Mouse (Mus musculus) ES-Bruce4 (cell line): ENCODE measurements around the gene Klhl25. TPM values are rescaled to one million over a fixed set of nuclear protein-coding genes. Genes with fewer than 3 reads are reported as not detected.
"Not testable (repeated sequence)": the region's sequence is repeated elsewhere in the genome, so short reads cannot be mapped to it uniquely, and the experiment has no call there.

Experiments used
- H3K27ac ChIP-seq: 2 replicates; pipeline ENCODE4 v1.5.1; 2012; ENCODE audit warnings: low read length, inconsistent platforms; ENCODE audit not compliant: insufficient read depth
- H3K27me3 ChIP-seq: 2 replicates; pipeline ENCODE4 v1.6.1; 2012; ENCODE audit warnings: mild to moderate bottlenecking, low read length, inconsistent platforms; ENCODE audit not compliant: control insufficient read depth, poor library complexity, insufficient read depth, severe bottlenecking
- H3K36me3 ChIP-seq: 2 replicates; pipeline ENCODE4 v1.6.1; 2012; ENCODE audit warnings: inconsistent platforms, mild to moderate bottlenecking, low read length, moderate library complexity; ENCODE audit not compliant: control insufficient read depth, poor library complexity, insufficient read depth, severe bottlenecking
- H3K4me1 ChIP-seq: one replicate; pipeline ENCODE4 v1.8.1; 2011; ENCODE audit warnings: low read length; ENCODE audit not compliant: control insufficient read depth, insufficient read depth
- H3K4me3 ChIP-seq: 2 replicates; pipeline ENCODE4 v1.5.1; 2011; ENCODE audit warnings: low read depth, mild to moderate bottlenecking, low read length
- H3K9ac ChIP-seq: 2 replicates; pipeline ENCODE4 v1.6.1; 2012; ENCODE audit warnings: low read depth, mild to moderate bottlenecking, inconsistent platforms; ENCODE audit not compliant: poor library complexity, severe bottlenecking
- H3K9me3 ChIP-seq: replicated peaks from 2 replicates; pipeline ENCODE4 v1.6.1; 2012; ENCODE audit warnings: mild to moderate bottlenecking, low read length, inconsistent platforms; ENCODE audit not compliant: control insufficient read depth, poor library complexity, insufficient read depth, severe bottlenecking
- CTCF ChIP-seq: IDR thresholded peaks from one replicate; pipeline ENCODE4 v1.8.1; 2011; ENCODE audit warnings: low read depth, low read length
- EP300 ChIP-seq: IDR thresholded peaks from 2 replicates; pipeline ENCODE4 v1.6.1; 2011; ENCODE audit warnings: low read depth, low read length; ENCODE audit not compliant: insufficient read depth
- POLR2A ChIP-seq: IDR thresholded peaks from one replicate; pipeline ENCODE4 v1.8.1; 2011; ENCODE audit warnings: low read length; ENCODE audit not compliant: insufficient read depth
- polyA plus RNA-seq: library from polyadenylated mRNA; stranded (reverse); fragments of >200 nt; gene quantifications from 2 replicates; pipeline ENCODE4 v1.2.4, GENCODE M21; 2011; ENCODE audit warnings: low read depth; ENCODE audit not compliant: missing spikeins, insufficient read depth, insufficient read length

Klhl25 gene
- polyA plus RNA-seq, 1 experiment, result 10.9 TPM

DNA sequence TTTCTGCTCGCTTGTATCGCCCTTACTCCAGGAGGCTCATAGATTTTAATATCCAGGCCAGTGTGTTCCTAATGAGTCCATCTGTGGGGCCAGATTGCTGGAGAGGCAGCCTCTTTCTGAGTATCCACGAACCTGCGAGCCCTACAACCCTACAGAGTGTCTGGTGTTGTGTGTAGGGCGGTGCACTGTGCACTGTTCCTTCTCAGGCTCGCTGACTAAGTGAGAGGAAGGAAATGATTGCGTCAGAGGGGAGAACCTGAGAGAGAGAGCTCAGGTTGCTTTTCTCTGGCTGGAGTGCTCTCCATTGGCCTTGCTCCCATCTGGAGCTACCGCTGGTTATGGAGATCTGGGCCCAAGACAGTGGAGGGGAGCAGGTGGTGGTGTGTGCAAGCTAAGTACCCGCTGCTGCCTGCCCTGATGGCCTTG is 11.7 kb downstream of the Klhl25 start:
- Histone ChIP-seq H3K27me3 (no peaks in the 10 kb centered on the region), H3K36me3 (no peaks in the 10 kb centered on the region), H3K9me3 (no peaks in the 10 kb centered on the region), H3K4me3 (no peak overlapping the region), H3K4me1 (no peaks in the 10 kb centered on the region), H3K9ac (no peak overlapping the region), H3K27ac (no peak overlapping the region)
- TF ChIP-seq POLR2A (no peak), CTCF (no peak), EP300 (no peak)

DNA sequence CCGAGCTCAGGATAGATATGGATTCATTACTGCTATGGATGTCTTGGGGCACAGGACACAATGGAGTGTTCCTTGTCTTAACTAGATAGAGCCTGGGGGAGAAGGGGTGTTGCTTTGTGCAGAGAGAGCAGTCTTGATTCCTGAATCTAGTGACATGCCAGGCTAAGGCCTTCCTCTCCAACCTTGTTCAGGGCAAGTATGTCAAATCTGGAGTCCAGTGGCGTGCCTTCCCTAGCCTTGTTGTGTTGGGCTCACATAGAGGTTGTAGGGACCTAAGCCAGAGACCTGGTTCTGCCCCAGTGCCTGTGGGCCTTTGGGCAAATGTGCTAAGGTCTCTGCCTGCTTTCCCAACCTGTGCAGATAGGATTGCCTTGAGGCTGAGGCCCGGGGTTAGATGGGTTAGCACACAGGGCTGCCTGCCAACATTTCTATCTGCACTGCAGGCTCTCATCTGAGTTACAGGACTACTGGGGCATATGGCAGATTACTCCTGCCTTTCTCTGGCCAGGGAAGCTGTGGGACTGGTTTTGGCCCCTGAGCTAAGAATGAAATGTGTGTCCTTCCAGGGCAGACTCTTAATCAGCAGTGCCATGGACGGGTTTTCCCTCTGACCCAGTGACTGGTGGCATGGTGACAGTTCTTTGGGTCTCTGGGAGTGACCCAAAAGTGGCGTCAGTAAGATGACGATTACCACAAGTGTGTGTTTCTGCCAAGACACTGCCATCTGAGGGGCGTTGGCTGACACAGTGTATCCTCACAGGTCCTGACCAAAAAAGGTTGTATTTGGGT is 13.7 kb downstream of the Klhl25 start:
- H3K36me3 ChIP-seq, H3K9me3 ChIP-seq, H3K4me3 ChIP-seq, H3K4me1 ChIP-seq, H3K27ac ChIP-seq, H3K27me3 ChIP-seq, H3K9ac ChIP-seq: not testable (repeated sequence)

DNA sequence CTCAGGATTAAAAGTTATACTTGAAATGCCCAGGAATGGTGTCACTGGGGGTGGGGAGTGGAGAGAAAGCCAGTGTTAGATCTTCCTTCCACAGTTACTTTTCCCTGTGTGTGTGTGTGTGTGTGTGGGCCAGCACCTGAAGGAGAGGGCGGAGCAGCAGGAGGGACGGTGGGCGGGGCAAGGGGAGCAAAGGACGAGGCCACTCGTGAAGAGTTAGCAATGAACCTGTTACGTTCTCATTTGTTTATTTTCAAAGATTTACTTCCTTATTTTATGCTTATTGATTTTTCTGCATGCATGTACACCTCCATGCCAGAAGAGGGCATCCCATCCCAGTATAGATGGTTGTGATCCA is 14.3 kb downstream of the Klhl25 start:
- not testable (repeated sequence) for H3K36me3 ChIP-seq, H3K4me1 ChIP-seq, H3K9ac ChIP-seq, H3K27me3 ChIP-seq, H3K27ac ChIP-seq, H3K4me3 ChIP-seq, H3K9me3 ChIP-seq

DNA sequence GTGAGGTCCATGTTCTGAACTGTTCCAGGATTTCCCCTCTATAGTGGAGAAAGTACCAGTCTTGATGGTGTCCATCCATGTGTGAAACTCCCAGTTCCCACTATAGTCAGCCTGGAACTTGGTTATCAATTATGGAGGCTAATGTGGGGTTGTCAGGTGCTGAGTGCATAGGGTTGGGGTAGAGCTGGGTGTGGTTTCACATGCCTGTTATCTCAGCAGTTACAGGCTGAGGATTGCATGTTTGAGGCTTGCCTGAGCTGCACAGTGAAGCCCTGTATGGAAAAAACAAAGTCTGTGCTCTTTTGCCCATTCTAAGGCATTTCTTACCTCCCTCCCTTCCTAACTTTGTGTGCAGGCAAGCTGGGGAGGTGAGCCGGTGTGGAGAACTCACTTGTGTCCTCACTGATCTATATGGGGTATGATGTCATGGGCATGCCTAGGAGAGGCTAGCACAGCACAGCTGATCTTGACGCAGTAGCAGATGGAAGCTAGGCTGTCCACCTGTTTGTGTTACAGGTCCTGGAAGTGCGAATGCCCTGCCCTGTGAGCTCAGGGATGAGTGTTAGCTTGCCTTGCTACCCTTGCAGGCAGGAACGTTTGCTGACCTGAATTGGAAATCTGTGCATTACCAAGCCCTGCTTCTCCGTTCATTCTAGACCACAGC is 15.3 kb downstream of the Klhl25 start:
- not testable (repeated sequence) for H3K4me3 ChIP-seq, H3K27me3 ChIP-seq, H3K27ac ChIP-seq, H3K36me3 ChIP-seq, H3K9me3 ChIP-seq, H3K9ac ChIP-seq, H3K4me1 ChIP-seq

GRCm38 (mm10) chr7:75865026-75865425 is 16.9 kb downstream of the Klhl25 start:
- Histone ChIP-seq H3K9ac (no peak overlapping the region), H3K36me3 (no peaks in the 10 kb centered on the region; the same call in 1 of the 2 replicates), H3K27me3 (no peaks in the 10 kb centered on the region), H3K4me1 (no peaks in the 10 kb centered on the region), H3K4me3 (no peak overlapping the region), H3K9me3 (no peaks in the 10 kb centered on the region), H3K27ac (no peak overlapping the region)
- TF ChIP-seq EP300, result no peak

- no peaks in the 10 kb centered on the region for H3K27me3 ChIP-seq
- peaks cover 6% of the 10 kb centered on the region for H3K4me1 ChIP-seq
- H3K4me3 ChIP-seq, result no peak overlapping the region
- no peaks in the 10 kb centered on the region; the same call in 1 of the 2 replicates for H3K36me3 ChIP-seq
- no peak overlapping the region for H3K27ac ChIP-seq
- no peak overlapping the region for H3K9ac ChIP-seq
- H3K9me3 ChIP-seq, result no peaks in the 10 kb centered on the region
- TF ChIP-seq EP300 (no peak), CTCF (no peak), POLR2A (no peak)
Observed at GRCm38 (mm10) chr7:75866557-75866956, 18.4 kb downstream of the Klhl25 start.

GRCm38 (mm10) chr7:75868687-75869086 is 20.6 kb downstream of the Klhl25 start:
- TF ChIP-seq CTCF (no peak), EP300 (no peak), POLR2A (no peak)
- Histone ChIP-seq H3K36me3 (no peaks in the 10 kb centered on the region; the same call in 1 of the 2 replicates), H3K9ac (no peak overlapping the region)

More at GRCm38 (mm10) chr7:75868687-75869086, 20.6 kb downstream of the Klhl25 start:
- H3K4me1 ChIP-seq, result peaks cover 6% of the 10 kb centered on the region
- no peaks in the 10 kb centered on the region for H3K27me3 ChIP-seq
- no peak overlapping the region for H3K4me3 ChIP-seq
- H3K9me3 ChIP-seq, result no peaks in the 10 kb centered on the region
- no peak overlapping the region for H3K27ac ChIP-seq
